Mouse (Mus musculus): Measurements from ENCODE around the gene Foxo1. TPM values are rescaled to one million over a fixed set of nuclear protein-coding genes. Genes with fewer than 3 reads are reported as not detected.

The Foxo1 gene
- polyA plus RNA-seq, 1 experiment from 2014 or later = 3.0 TPM

DNA sequence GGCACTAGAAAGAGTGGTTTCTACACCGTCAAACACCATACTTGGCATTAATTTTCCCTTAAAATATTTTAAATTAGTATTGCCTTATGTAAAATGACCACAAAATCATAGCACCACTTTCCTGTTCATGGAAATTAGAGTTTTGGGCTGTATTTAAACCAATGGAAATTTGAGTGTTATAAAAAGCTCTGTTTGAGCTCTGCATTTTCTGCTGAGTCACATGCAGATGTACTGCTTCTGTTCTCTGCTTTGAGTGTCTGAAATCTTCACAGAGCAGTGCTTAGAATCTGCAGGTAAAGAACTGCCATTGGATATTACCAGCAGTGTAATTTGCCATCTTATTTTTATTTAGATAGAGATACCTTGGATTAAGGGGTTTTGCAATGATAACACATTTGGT is 27.6 kb downstream of the Foxo1 start:
- Histone ChIP-seq H3K9ac (ENCODE audit: low read length) (no peak overlapping the region), H3K4me2 (no peak overlapping the region), H3K9me3 (ENCODE audit: control insufficient read depth, low read length) (no peaks in the 10 kb centered on the region), H3K27me3 (ENCODE audit: control insufficient read depth, insufficient read depth, low read length) (no peaks in the 10 kb centered on the region), H3K4me3 (ENCODE audit: low read depth, low read length) (no peak overlapping the region), H3K36me3 (ENCODE audit: control insufficient read depth, insufficient read depth, low read length) (no peaks in the 10 kb centered on the region), H3K27ac (ENCODE audit: low read depth, low read length) (no peak overlapping the region), H3K4me1 (ENCODE audit: control insufficient read depth, insufficient read depth, low read length) (no peaks in the 10 kb centered on the region)
- DNase-seq (ENCODE audit: low spot score, missing footprints) = no peak
- no peak for ATAC-seq (ENCODE audit: low FRiP score)
- WGBS = 89% methylated on average over 1 of the region's 1 CpGs

DNA sequence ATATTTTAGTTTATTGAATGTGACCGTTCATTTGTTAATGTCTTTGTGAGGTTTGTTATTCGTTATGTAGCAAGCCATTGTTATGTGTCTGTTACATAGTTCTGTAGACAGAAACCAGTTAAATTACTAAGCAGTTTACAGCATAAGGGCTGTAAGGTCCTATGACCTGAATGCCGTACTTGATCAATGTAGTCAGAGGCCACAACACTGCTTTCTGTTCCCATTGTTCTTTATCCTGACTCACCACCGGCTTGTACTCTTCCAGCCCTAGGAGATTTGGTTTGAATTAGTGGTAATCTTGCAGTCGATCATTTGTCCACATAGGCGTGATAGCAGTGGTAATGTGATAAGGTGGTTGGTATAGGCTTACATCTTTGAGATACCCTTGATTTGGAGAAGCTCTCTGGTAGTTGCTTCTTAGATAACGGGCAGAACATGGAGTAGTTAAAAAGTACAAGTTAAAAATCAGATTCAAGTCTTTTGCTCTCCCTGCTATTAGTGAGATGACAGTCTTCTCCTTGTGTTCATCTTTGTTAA is 28.2 kb downstream of the Foxo1 start:
- H3K9me3 ChIP-seq (ENCODE audit: control insufficient read depth, low read length) = no peaks in the 10 kb centered on the region
- H3K4me1 ChIP-seq (ENCODE audit: control insufficient read depth, insufficient read depth, low read length) = no peaks in the 10 kb centered on the region
- H3K4me3 ChIP-seq (ENCODE audit: low read depth, low read length) = no peak overlapping the region
- DNase-seq (ENCODE audit: low spot score, missing footprints) (peak; percentile 64), ATAC-seq (ENCODE audit: low FRiP score) (no peak)
- WGBS = 75% methylated on average over 7 of the region's 7 CpGs
- no peak overlapping the region for H3K4me2 ChIP-seq
- H3K36me3 ChIP-seq (ENCODE audit: control insufficient read depth, insufficient read depth, low read length) = no peaks in the 10 kb centered on the region
- H3K27me3 ChIP-seq (ENCODE audit: control insufficient read depth, insufficient read depth, low read length) = no peaks in the 10 kb centered on the region
- no peak overlapping the region for H3K27ac ChIP-seq (ENCODE audit: low read depth, low read length)
- H3K9ac ChIP-seq (ENCODE audit: low read length) = no peak overlapping the region

DNA sequence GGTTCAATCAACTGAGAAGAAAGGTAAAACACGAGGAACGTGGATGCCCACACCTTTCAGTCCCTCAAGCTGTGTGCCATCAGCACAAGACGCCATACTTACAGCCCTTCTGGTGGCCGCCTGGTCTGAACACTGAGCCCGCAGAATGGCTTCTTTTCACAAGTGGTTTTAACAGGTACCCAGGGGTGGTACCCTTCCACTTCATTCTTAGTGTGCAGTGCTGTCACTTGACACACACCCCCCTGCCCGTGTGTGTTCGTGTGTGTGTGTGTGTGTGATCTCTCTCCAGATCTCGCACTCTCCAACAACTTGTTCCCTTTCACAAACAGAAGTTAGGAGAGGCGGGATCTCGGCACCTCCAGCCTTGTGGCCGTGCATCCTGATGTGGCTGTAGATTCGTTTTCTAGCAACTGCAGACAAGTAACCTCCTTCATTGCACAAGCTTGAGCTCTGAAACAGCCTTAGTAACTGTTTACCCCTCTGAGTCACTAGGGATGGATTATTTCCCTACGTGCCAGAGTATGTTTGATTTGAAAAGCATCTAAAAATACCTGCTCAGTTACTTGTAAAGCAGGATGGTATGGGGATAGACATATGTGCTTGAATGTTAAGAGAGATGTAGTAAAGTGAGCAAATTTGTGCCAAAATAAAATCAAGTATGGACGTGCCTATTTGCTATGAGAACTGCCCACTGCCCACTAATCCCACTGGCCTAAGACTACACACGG is 29.3 kb downstream of the Foxo1 start:
- Histone ChIP-seq H3K36me3 (ENCODE audit: control insufficient read depth, insufficient read depth, low read length) (no peaks in the 10 kb centered on the region), H3K9me3 (ENCODE audit: control insufficient read depth, low read length) (no peaks in the 10 kb centered on the region), H3K4me3 (ENCODE audit: low read depth, low read length) (no peak overlapping the region), H3K9ac (ENCODE audit: low read length) (no peak overlapping the region), H3K4me1 (ENCODE audit: control insufficient read depth, insufficient read depth, low read length) (no peaks in the 10 kb centered on the region), H3K27ac (ENCODE audit: low read depth, low read length) (no peak overlapping the region), H3K27me3 (ENCODE audit: control insufficient read depth, insufficient read depth, low read length) (no peaks in the 10 kb centered on the region), H3K4me2 (no peak overlapping the region)
- no peak for ATAC-seq (ENCODE audit: low FRiP score)
- 80% methylated on average over 15 of the region's 15 CpGs for WGBS
- peak; percentile 70 for DNase-seq (ENCODE audit: low spot score, missing footprints)

DNA sequence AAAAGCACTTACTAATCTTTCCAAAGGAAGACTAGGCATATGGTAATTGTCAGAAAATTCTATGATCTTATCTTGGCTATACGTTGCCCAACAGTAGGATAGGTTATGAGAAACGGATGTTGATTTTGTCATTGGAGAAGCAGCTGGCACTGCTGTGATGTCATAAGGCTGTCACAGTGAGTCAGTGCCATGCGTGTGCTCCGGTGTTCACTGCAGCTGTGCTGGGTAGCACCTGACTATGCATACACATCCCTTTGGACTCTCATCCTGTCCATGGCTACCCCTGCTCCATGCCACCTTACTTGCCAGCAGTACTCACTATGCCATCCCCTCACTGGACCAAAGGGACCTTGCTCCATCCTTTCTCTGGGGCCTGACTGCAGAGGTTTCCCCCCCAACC is 30.5 kb downstream of the Foxo1 start:
- peak; percentile 49 for DNase-seq (ENCODE audit: low spot score, missing footprints)
- ATAC-seq (ENCODE audit: low FRiP score) = no peak
- 84% methylated on average over 4 of the region's 4 CpGs for WGBS
- Histone ChIP-seq H3K36me3 (ENCODE audit: control insufficient read depth, insufficient read depth, low read length) (no peaks in the 10 kb centered on the region), H3K4me3 (ENCODE audit: low read depth, low read length) (no peak overlapping the region), H3K27ac (ENCODE audit: low read depth, low read length) (no peak overlapping the region), H3K4me2 (no peak overlapping the region), H3K9me3 (ENCODE audit: control insufficient read depth, low read length) (no peaks in the 10 kb centered on the region), H3K9ac (ENCODE audit: low read length) (no peak overlapping the region), H3K27me3 (ENCODE audit: control insufficient read depth, insufficient read depth, low read length) (no peaks in the 10 kb centered on the region), H3K4me1 (ENCODE audit: control insufficient read depth, insufficient read depth, low read length) (no peaks in the 10 kb centered on the region)

DNA sequence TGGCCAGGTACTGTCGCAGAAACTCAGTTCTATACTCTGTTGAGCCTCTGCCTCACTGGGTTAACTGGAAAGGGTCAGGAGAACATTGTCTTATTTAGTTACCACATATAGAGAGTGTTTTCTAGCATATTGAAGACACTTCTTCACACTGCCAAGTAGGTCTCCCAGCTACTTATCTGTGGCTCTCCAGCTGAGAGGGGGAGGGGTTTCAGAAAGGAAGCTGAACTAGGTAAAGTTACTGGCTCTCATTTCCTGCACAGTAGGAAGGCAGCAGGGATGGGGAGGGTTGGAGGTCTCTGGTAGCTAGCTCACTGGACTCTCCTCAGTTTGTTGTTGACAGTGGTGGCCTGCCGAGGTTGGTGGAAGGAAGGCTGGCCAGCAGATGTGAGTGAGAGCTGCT is 31.2 kb downstream of the Foxo1 start:
- 64% methylated on average over 2 of the region's 2 CpGs for WGBS
- Histone ChIP-seq H3K27ac (ENCODE audit: low read depth, low read length) (no peak overlapping the region), H3K4me1 (ENCODE audit: control insufficient read depth, insufficient read depth, low read length) (no peaks in the 10 kb centered on the region), H3K9me3 (ENCODE audit: control insufficient read depth, low read length) (no peaks in the 10 kb centered on the region), H3K27me3 (ENCODE audit: control insufficient read depth, insufficient read depth, low read length) (no peaks in the 10 kb centered on the region), H3K4me3 (ENCODE audit: low read depth, low read length) (no peak overlapping the region), H3K9ac (ENCODE audit: low read length) (no peak overlapping the region), H3K4me2 (no peak overlapping the region), H3K36me3 (ENCODE audit: control insufficient read depth, insufficient read depth, low read length) (no peaks in the 10 kb centered on the region)
- peak; percentile 77 for DNase-seq (ENCODE audit: low spot score, missing footprints)
- ATAC-seq (ENCODE audit: low FRiP score) = no peak

DNA sequence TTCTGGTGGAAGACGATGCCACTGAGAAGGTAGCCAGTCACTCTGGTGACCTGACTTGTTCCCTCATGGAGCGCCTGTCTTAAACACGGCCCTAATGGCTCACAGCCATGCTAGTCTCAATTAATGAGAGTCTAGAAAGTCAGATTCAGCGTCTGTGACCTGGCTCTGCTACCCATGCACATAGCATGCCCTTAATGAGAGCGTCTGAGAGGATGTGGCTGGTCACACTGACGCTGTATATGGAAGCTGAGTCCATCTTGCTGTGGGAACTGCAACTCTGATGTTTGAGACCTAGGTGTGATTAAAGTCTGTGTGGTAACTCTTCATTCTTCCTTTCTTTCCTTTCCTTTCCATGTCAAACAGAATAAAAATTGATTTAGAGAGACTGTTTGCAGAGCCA is 32.4 kb downstream of the Foxo1 start:
- H3K9ac ChIP-seq (ENCODE audit: low read length) = no peak overlapping the region
- no peaks in the 10 kb centered on the region for H3K36me3 ChIP-seq (ENCODE audit: control insufficient read depth, insufficient read depth, low read length)
- H3K4me3 ChIP-seq (ENCODE audit: low read depth, low read length) = no peak overlapping the region
- ATAC-seq (ENCODE audit: low FRiP score) (no peak), DNase-seq (ENCODE audit: low spot score, missing footprints) (no peak)
- H3K4me2 ChIP-seq = no peak overlapping the region
- no peaks in the 10 kb centered on the region for H3K9me3 ChIP-seq (ENCODE audit: control insufficient read depth, low read length)
- no peaks in the 10 kb centered on the region for H3K27me3 ChIP-seq (ENCODE audit: control insufficient read depth, insufficient read depth, low read length)
- no peaks in the 10 kb centered on the region for H3K4me1 ChIP-seq (ENCODE audit: control insufficient read depth, insufficient read depth, low read length)
- 84% methylated on average over 6 of the region's 6 CpGs for WGBS
- no peak overlapping the region for H3K27ac ChIP-seq (ENCODE audit: low read depth, low read length)

DNA sequence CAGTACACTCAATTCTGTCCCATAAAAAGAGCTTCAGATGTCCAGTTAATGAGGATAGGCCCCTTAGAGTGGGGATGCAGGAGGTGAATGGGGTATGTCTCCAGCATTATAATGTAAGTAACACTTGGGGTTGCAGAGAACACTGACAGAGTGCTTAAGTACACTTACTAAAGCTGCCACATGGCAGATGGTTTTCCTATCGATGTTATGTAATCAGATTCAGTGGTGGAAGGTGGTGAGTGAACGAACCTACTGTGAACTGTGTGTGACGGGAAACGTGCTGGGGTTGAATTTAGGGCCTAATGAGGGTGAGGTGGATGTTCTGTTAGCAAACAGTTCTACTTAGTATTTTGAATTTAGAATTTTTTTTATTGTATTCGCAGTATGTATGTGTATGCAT is 35.2 kb downstream of the Foxo1 start:
- no peak for DNase-seq (ENCODE audit: low spot score, missing footprints)
- no peak for ATAC-seq (ENCODE audit: low FRiP score)
- H3K9ac ChIP-seq (ENCODE audit: low read length) = no peak overlapping the region
- no peak overlapping the region for H3K27ac ChIP-seq (ENCODE audit: low read depth, low read length)
- no peaks in the 10 kb centered on the region for H3K4me1 ChIP-seq (ENCODE audit: control insufficient read depth, insufficient read depth, low read length)
- H3K27me3 ChIP-seq (ENCODE audit: control insufficient read depth, insufficient read depth, low read length) = no peaks in the 10 kb centered on the region
- no peak overlapping the region for H3K4me3 ChIP-seq (ENCODE audit: low read depth, low read length)
- H3K9me3 ChIP-seq (ENCODE audit: control insufficient read depth, low read length) = no peaks in the 10 kb centered on the region
- WGBS = 86% methylated on average over 5 of the region's 5 CpGs
- H3K36me3 ChIP-seq (ENCODE audit: control insufficient read depth, insufficient read depth, low read length) = no peaks in the 10 kb centered on the region
- H3K4me2 ChIP-seq = no peak overlapping the region

DNA sequence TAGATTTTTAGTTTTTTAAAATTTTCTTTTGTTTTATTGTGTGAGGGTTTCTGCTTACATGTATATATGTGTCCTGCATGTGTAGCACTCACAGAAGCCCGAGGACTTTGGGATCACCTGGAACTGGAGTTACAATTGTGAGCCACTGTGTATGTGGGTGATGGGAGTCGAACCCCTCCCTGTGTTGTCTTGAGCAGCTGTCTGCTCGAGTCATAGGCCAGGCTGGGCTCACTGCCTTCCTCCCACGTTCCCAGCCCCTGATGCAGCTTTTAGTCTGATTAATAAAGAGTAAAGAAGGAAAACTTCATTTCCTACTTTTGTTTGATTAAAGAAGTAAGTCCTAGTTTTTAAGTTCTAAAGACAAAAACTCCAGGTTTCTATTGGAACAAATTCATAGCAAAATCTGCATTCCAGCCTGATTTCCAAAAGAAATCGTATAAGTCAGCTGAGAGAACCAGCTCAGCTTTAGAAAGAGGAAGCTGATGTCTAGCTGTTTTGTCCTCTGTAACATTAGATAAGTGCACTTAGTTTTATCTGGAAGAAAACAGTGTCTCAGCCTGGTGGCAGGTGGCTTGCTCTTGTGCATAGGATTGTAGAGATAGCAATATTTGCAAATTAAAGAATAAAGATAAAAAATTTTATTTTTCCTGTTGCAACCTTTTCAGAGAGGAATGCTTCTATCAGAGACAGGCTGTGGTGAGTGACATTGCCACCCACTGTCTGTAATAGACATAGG is 40.6 kb downstream of the Foxo1 start:
- Histone ChIP-seq H3K9me3 (ENCODE audit: control insufficient read depth, low read length) (no peaks in the 10 kb centered on the region), H3K9ac (ENCODE audit: low read length) (no peak overlapping the region), H3K4me3 (ENCODE audit: low read depth, low read length) (no peak overlapping the region), H3K27me3 (ENCODE audit: control insufficient read depth, insufficient read depth, low read length) (no peaks in the 10 kb centered on the region), H3K36me3 (ENCODE audit: control insufficient read depth, insufficient read depth, low read length) (no peaks in the 10 kb centered on the region), H3K4me2 (no peak overlapping the region), H3K27ac (ENCODE audit: low read depth, low read length) (no peak overlapping the region), H3K4me1 (ENCODE audit: control insufficient read depth, insufficient read depth, low read length) (no peaks in the 10 kb centered on the region)
- WGBS = 69% methylated on average over 5 of the region's 5 CpGs
- DNase-seq (ENCODE audit: low spot score, missing footprints) (no peak), ATAC-seq (ENCODE audit: low FRiP score) (no peak)

DNA sequence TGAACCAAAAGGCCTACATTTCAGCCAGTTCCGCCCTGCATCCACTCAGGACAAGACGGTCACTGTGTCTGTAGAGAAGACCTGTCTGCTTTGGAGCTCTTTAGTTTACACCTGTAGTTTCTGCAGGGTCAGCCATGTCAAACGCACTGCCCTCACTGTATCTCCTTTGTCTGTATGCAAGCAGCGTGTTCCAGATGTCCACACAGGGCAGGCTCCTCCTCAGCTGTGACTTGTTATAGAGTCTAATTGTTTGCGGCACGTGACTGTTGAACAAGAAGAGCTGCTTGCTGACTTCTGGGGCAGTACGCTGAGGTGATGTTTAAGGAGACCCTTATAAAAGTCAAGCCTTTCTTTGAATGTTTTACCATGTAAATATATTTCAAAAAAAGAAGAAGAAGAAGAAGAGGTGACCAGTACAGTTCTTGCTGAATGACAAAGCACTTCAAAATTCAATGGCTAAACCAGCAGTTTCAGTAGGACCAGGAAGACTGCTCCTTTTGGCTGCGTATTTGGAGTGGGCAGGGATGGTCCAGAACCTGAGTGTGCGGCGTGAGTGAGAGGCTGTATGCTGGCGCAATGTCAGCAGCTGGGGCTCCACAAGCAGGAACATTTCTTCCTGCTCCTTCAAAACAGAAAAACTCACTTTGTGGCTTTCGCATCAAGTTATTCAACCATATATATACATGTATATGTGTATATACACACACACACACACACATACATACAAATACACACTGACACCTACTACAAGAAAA is 52.6 kb downstream of the Foxo1 start:
- H3K4me2 ChIP-seq = no peak overlapping the region
- H3K27ac ChIP-seq (ENCODE audit: low read depth, low read length) = no peak overlapping the region
- no peak overlapping the region for H3K4me3 ChIP-seq (ENCODE audit: low read depth, low read length)
- no peaks in the 10 kb centered on the region for H3K36me3 ChIP-seq (ENCODE audit: control insufficient read depth, insufficient read depth, low read length)
- DNase-seq (ENCODE audit: low spot score, missing footprints) (peak; percentile 44), ATAC-seq (ENCODE audit: low FRiP score) (no peak)
- no peak overlapping the region for H3K9ac ChIP-seq (ENCODE audit: low read length)
- H3K9me3 ChIP-seq (ENCODE audit: control insufficient read depth, low read length) = no peaks in the 10 kb centered on the region
- no peaks in the 10 kb centered on the region for H3K27me3 ChIP-seq (ENCODE audit: control insufficient read depth, insufficient read depth, low read length)
- 89% methylated on average over 12 of the region's 12 CpGs for WGBS
- H3K4me1 ChIP-seq (ENCODE audit: control insufficient read depth, insufficient read depth, low read length) = no peaks in the 10 kb centered on the region
